In genomic region chr7:91218321-91218987, GRCm38 (mm10) we compare ENCODE assay signal across 10 mouse cellular contexts.
DNase-seq lines count a peak whose midpoint lies in the region; ATAC-seq lines count a peak whose summit lies in the region.
"Had no signal": no experiment of that assay in that cellular context is flagged by ENCODE, and none has a peak within 500 bp of the region (broad histone marks: within the 10 kb centered on the region; RNA-seq: fewer than 3 reads in every experiment).

No protein-coding gene starts in this region.

- peak; percentile 70 for ATAC-seq in cerebellum, adult (ENCODE audit: insufficient number of reproducible peaks, low FRiP score, low TSS enrichment)
- ATAC-seq in erythroid progenitor cell, adult 5-6 weeks (replicated peaks; ENCODE audit: low FRiP score, poor library complexity, severe bottlenecking), result no peak
- ATAC-seq: lung, postnatal 0 days had no signal

- DNase-seq in cerebellum, adult 8-10 months, result no peak
- peak; percentile 1 for DNase-seq in lung, postnatal 10 days
- DNase-seq in lung, postnatal 14 days, result no peak
- DNase-seq in layer of hippocampus, postnatal 10 days (ENCODE audit: low spot score in 2 of 2), result peak; percentile 19 to 27
- peak; percentile 16 for DNase-seq in right cerebral cortex, postnatal 14 days
- DNase-seq in gastrocnemius, postnatal 10 days, result no peak
- DNase-seq: liver, embryonic 13.5 days had no signal

Comparison
In these comparisons a context has a peak if more than half of its experiments do, and no peak if none do; other contexts are left out.
1. DNase-seq: peak in lung, postnatal 10 days (single experiment), layer of hippocampus, postnatal 10 days (2 of 2) and right cerebral cortex, postnatal 14 days (single experiment); none in cerebellum, adult 8-10 months (single experiment), lung, postnatal 14 days (single experiment) and gastrocnemius, postnatal 10 days (single experiment).